Mouse (Mus musculus) heart, postnatal 0 days (tissue): Measurements from ENCODE around the gene Mageb3. TPM values are rescaled to one million over a fixed set of nuclear protein-coding genes. Genes with fewer than 3 reads are reported as not detected.
"Not testable (repeated sequence)": the region's sequence is repeated elsewhere in the genome, so short reads cannot be mapped to it uniquely, and the experiment has no call there.

Experiments
- ATAC-seq: fragments of 200-750 bp; cut with Nextera tagmentation; 2 replicates; pipeline ENCODE4 v1.8.0; 2017; ENCODE audit warnings: low read depth, moderate number of reproducible peaks, moderate library complexity; ENCODE audit not compliant: insufficient read depth
- DNase-seq: peaks from one replicate; pipeline ENCODE4 v3.0.0-alpha.2; 2016; ENCODE audit warnings: low spot score
- H3K27ac ChIP-seq: fragments of 300-500 bp; sonication (generic); 2 replicates; pipeline ENCODE4 v1.5.1; 2014; ENCODE audit warnings: low read depth, mild to moderate bottlenecking
- H3K27me3 ChIP-seq: fragments of 300-500 bp; sonication (generic); 2 replicates; pipeline ENCODE4 v1.6.1; 2014; ENCODE audit warnings: low read length, mixed read lengths; ENCODE audit not compliant: control insufficient read depth, insufficient read depth
- H3K36me3 ChIP-seq: fragments of 300-500 bp; sonication (generic); replicated peaks from 2 replicates; pipeline ENCODE4 v1.6.1; 2014; ENCODE audit warnings: low read length, mixed read lengths; ENCODE audit not compliant: control insufficient read depth, insufficient read depth
- H3K4me1 ChIP-seq: fragments of 300-500 bp; sonication (generic); 2 replicates; pipeline ENCODE4 v1.6.1; 2014; ENCODE audit warnings: antibody characterized with exemption; ENCODE audit not compliant: control insufficient read depth, insufficient read depth
- H3K4me2 ChIP-seq: fragments of 300-500 bp; sonication (generic); 2 replicates; pipeline ENCODE4 v1.6.1; 2014; ENCODE audit warnings: low read depth, mild to moderate bottlenecking, low read length, moderate library complexity
- H3K4me3 ChIP-seq: fragments of 300-500 bp; sonication (generic); 2 replicates; pipeline ENCODE4 v1.5.1; 2014; ENCODE audit warnings: low read depth, low read length
- H3K9ac ChIP-seq: fragments of 300-500 bp; sonication (generic); replicated peaks from 2 replicates; pipeline ENCODE4 v1.6.1; 2014; ENCODE audit warnings: low read depth, low read length, mixed read lengths
- H3K9me3 ChIP-seq: fragments of 300-500 bp; sonication (generic); replicated peaks from 2 replicates; pipeline ENCODE4 v1.6.1; 2016; ENCODE audit warnings: low read length; ENCODE audit not compliant: control insufficient read depth
- CTCF ChIP-seq: IDR thresholded peaks from 2 replicates; pipeline ENCODE4 v1.5.1; 2016; ENCODE audit warnings: antibody characterized with exemption, control low read depth, low read depth
- EP300 ChIP-seq: IDR thresholded peaks from 2 replicates; pipeline ENCODE4 v1.6.1; 2016; ENCODE audit warnings: antibody characterized with exemption, low read depth
- WGBS: fragments of 180-500 bp; shearing (Covaris S2); extraction: QIAGEN DNeasy Blood & Tissue Kit; methylation state at CpG from one replicate; pipeline ENCODE4 v1.1.7; 2014; 5-methylcytosine and 5-hydroxymethylcytosine counted together
- polyA plus RNA-seq: library from polyadenylated mRNA; unstranded; fragments of >200 nt; fragmentation: Nextera tagmentation; extraction: Ambion mirVana; gene quantifications from 2 replicates; pipeline ENCODE4 v1.2.1, GENCODE M21; 2015
- total RNA-seq: library from RNA; depleted of rRNA; stranded (reverse); fragments of >200 nt; gene quantifications from 2 replicates; pipeline ENCODE4 v1.2.3, GENCODE M21; 2014; ENCODE audit warnings: low replicate concordance; rRNA removed

The Mageb3 gene
- total and polyA plus RNA-seq, 2 experiments from 2014 or later: 0.08 to 0.10 TPM

GRCm38 (mm10) chr2:121943364-121943763 lies 12.5 kb downstream of the Mageb3 start:
- ATAC-seq (no peak), DNase-seq (no peak)
- TF ChIP-seq EP300 (no peak), CTCF (no peak)
- 69% methylated on average over 3 of the region's 3 CpGs for WGBS
- Histone ChIP-seq H3K4me2 (no peak overlapping the region), H3K9ac (no peak overlapping the region), H3K4me3 (no peak overlapping the region), H3K9me3 (no peaks in the 10 kb centered on the region), H3K4me1 (no peaks in the 10 kb centered on the region), H3K36me3 (no peaks in the 10 kb centered on the region), H3K27ac (no peak overlapping the region), H3K27me3 (no peaks in the 10 kb centered on the region)

DNA sequence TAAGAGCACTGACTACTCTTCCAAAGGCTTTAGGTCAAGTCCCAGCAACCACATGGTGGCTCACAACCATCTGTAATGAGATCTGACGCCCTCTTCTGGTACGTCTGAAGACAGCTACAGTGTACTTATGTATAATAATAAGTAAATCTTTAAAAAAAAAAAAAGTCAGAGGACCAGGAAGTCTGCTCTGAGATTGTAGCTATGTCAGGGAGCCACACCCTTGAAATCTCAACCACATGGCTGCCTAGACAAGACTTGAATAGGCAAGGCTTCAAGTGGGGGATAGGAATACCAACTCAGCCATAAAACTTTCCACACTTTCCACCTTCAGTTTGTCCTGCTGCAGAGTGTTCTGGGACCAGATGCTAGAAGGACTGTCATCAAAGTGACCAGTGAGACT lies 18.3 kb downstream of the Mageb3 start:
- H3K9me3 ChIP-seq, ATAC-seq, H3K27me3 ChIP-seq, H3K4me3 ChIP-seq, H3K36me3 ChIP-seq, H3K4me1 ChIP-seq, DNase-seq, H3K4me2 ChIP-seq, H3K9ac ChIP-seq, H3K27ac ChIP-seq: not testable (repeated sequence)
- WGBS: 62% methylated on average over 2 of the region's 2 CpGs

DNA sequence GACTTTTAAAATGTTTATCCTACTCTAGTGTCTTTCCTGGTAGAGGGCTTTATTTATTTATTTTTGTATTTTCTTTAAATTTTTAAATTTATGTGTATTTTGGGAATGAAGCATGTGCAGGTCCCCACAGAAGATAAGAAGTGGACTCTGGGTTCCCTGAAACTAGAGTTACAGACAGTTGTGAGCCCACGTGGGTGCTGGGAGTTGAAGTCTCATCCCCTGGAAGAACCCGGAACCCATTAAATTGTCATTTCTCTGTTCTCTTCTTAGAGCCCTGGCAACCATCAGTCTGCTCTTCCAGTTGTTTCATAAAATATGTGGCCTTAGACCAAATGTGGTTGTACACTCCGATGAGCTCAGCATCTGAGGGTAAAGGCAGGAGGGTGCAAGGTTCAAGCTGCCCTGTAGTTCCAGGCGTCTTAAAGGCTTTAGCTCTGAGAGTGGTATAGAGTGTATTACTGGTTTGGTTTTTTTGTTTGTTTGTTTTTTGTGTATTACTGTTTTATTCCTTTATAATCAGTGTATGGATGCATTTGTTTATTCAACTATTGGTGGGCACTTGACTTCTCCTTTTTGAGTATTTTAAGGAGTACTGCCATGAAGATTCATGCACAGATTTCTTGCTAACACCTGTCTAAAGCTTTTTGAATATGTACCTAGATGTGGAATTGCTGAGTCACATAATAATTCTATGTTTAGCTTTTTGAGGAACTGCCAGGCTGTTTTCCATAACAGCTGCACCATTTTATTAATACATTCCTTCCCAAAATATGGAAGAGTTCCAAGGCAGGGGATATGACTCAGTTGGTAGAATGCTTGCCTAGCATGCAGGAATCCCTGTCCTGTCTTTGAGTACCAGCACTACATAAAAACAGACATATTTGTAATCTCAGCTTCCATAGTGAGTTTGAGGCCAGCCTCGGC lies 39.6 kb downstream of the Mageb3 start:
- no peak overlapping the region for H3K4me2 ChIP-seq
- ATAC-seq (no peak), DNase-seq (peak; percentile 16)
- H3K9ac ChIP-seq: no peak overlapping the region
- TF ChIP-seq EP300 (no peak), CTCF (no peak)
- H3K27ac ChIP-seq: no peak overlapping the region
- H3K4me1 ChIP-seq: peaks cover 5% of the 10 kb centered on the region; the same call in 1 of the 2 replicates
- H3K4me3 ChIP-seq: no peak overlapping the region
- no peaks in the 10 kb centered on the region for H3K27me3 ChIP-seq
- H3K9me3 ChIP-seq: no peaks in the 10 kb centered on the region
- 84% methylated on average over 5 of the region's 5 CpGs for WGBS
- peaks cover 6% of the 10 kb centered on the region; the same call in 1 of the 2 replicates for H3K36me3 ChIP-seq

GRCm38 (mm10) chr2:121909975-121910374 lies 45.9 kb downstream of the Mageb3 start:
- no peak for DNase-seq
- no peak for TF ChIP-seq EP300
- TF ChIP-seq CTCF: no peak
- Histone ChIP-seq H3K27ac (no peak overlapping the region), H3K4me1 (no peaks in the 10 kb centered on the region), H3K4me3 (no peak overlapping the region), H3K36me3 (peaks cover 9% of the 10 kb centered on the region), H3K27me3 (no peaks in the 10 kb centered on the region), H3K9ac (no peak overlapping the region), H3K4me2 (no peak overlapping the region), H3K9me3 (no peaks in the 10 kb centered on the region)
- WGBS: 63% methylated on average over 3 of the region's 3 CpGs
- no peak for ATAC-seq

Other genes with a start within 250 kb of the Mageb3 start
- 133 and 231 TPM in 2 replicates for gene Frmd5, start 149.0 kb downstream of the Mageb3 start, total RNA-seq
- gene Frmd5, start 149.0 kb downstream of the Mageb3 start, polyA plus RNA-seq: 65.9 and 125 TPM in 2 replicates
- 18.7 and 21.9 TPM in 2 replicates for gene Casc4, start 89.1 kb downstream of the Mageb3 start, total RNA-seq
- 8.7 and 8.9 TPM in 2 replicates for gene Casc4, start 89.1 kb downstream of the Mageb3 start, polyA plus RNA-seq
- gene Ctdspl2, start 91 bp downstream of the Mageb3 start, total RNA-seq: 21.3 and 29.4 TPM in 2 replicates
- gene Ctdspl2, start 91 bp downstream of the Mageb3 start, polyA plus RNA-seq: 21.4 and 23.4 TPM in 2 replicates
- gene Eif3j1, start 72.5 kb upstream of the Mageb3 start, total RNA-seq: 17.4 and 17.7 TPM in 2 replicates
- gene Eif3j1, start 72.5 kb upstream of the Mageb3 start, polyA plus RNA-seq: 10.5 and 11.2 TPM in 2 replicates
- 11.0 and 15.7 TPM in 2 replicates for gene Spg11, start 162.3 kb upstream of the Mageb3 start, total RNA-seq
- 2.2 and 2.7 TPM in 2 replicates for gene Spg11, start 162.3 kb upstream of the Mageb3 start, polyA plus RNA-seq
- 166 and 244 TPM in 2 replicates for gene B2m, start 191.6 kb upstream of the Mageb3 start, total RNA-seq
- gene B2m, start 191.6 kb upstream of the Mageb3 start, polyA plus RNA-seq: 273 and 282 TPM in 2 replicates
- not detected in 2 replicates for gene Trim69, start 204.6 kb upstream of the Mageb3 start, total RNA-seq
- not detected in 2 replicates for gene Trim69, start 204.6 kb upstream of the Mageb3 start, polyA plus RNA-seq
- gene Patl2, start 230.1 kb upstream of the Mageb3 start, total RNA-seq: not detected in 2 replicates
- 0.04 and 0.05 TPM in 2 replicates for gene Patl2, start 230.1 kb upstream of the Mageb3 start, polyA plus RNA-seq
- gene Terb2, start 230.2 kb upstream of the Mageb3 start, total RNA-seq: not detected in 2 replicates
- gene Terb2, start 230.2 kb upstream of the Mageb3 start, polyA plus RNA-seq: not detected in 2 replicates